Mouse (Mus musculus) liver, embryonic 14 days (tissue): Measurements from ENCODE around the gene Ccdc92b. TPM values are rescaled to one million over a fixed set of nuclear protein-coding genes. Genes with fewer than 3 reads are reported as not detected.

Experiments
- polyA plus RNA-seq: library from polyadenylated mRNA; depleted of rRNA; stranded (reverse); fragments of >200 nt; gene quantifications from 2 replicates; pipeline ENCODE4 v1.2.3, GENCODE M21; 2012; rRNA removed

The Ccdc92b gene
- 10.0 and 12.7 TPM in 2 replicates for polyA plus RNA-seq

DNA sequence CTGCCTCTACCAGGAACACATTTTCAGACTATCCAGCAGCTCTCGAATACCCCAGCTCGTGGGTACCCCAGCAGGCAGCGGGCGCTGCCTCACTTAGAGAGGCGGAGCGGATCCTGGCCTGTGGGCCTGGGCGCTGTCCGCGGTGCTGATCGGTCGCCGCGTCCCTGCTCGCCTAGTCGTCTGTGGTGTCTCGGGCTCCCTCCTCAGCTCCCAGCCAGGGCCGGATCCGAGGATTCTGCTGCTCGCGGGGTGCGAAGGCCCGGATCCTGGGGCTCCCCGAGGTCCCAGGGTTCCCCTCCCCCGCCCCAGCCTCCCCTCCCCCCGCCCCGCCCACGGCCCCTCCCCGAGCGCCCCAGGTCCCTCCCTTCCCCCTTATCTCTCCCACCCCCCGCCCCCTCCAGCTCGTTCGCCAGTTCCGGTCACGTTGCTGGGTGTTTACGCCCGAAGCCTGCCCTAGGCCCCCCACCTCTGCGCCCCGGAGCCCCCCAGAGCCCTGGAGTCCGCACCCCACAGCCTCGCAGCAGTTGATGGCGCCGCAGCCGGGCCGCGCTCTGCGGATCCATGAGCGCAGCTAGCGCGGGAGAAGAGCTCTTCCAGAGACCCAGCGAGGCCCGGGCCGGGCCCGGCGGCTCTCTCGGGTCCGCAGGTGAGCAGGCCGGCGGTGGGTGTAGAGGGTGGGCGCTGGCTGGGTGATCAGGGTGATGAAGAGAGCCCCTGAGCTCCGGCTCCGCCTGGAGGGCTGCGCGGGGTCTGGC lies at the start of gene Ccdc92b:
TSS of gene Ccdc92b (plus strand) at position 405 of the 755 bp plus-strand sequence.

DNA sequence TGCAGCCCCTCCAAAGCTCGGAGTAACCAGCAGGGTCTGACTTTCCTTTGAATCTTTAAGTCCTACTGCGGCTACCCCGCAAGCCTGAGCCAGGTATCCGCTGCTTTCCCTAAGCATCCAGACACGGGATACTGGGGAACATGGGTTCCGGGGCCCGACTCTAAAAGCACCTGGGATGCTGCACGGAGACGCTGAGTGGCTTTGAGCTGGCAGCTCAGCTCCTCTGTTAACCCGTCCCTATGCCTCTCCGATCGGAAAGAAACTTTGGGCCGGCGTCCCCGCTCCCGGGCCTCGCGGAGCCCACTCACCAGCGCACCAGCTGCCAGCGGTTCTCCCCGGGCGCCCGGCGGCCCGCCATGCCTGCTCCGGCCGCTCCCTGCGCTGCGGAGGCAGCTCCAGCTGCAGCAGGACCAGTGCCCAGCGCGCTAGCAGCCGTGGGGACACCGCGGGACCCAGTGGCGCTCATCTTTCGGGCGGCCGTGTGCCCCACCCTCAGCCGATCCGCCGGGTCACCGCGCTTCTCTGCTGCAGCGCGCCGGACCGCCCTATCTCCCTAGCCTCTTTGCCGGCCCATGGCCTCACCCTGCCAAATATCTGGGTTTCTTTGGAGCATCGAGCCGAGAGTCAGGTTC lies 8.7 kb upstream of the Ccdc92b start, which contains the start of gene Rap1gap2:
TSS of gene Rap1gap2 (minus strand) at position 371 of the 632 bp plus-strand sequence.

DNA sequence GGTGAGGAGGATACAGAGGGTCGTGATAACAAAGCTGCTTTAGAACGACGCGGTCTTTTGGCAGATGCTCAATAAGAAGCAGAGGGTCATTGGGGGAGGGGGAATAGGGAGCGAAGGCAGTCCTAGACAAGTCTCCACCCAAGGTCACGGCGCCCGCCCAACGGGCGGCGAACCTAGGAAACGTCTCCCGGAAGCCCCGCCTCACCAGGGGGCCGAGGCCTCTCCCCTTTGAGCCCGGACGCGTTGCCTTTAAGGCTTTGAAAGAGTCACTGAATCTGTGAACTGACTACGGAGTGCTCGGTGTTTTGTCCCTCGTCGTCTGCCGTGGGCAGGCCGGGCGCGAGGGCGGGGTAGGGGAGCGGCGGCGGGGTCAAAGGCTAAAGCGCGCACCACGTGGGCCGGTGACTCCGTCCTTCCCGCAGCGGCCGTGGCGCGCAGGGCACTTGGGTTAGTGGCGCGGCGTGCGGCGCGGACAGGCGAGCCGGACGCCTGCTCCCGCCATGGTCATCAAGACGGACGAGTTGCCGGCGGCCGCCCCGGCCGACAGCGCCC lies 29.8 kb downstream of the Ccdc92b start, which contains the start of gene Cluh:
TSS of gene Cluh (plus strand) at position 401 of the 552 bp plus-strand sequence.

Other genes starting within 250 kb of the Ccdc92b start
- 0.98 and 1.3 TPM in 2 replicates for gene Rap1gap2, start 8.7 kb upstream of the Ccdc92b start, polyA plus RNA-seq
- 25.4 and 30.1 TPM in 2 replicates for gene Cluh, start 29.9 kb downstream of the Ccdc92b start, polyA plus RNA-seq
- 19.0 and 21.6 TPM in 2 replicates for gene Pafah1b1, start 105.1 kb downstream of the Ccdc92b start, polyA plus RNA-seq
- gene Mettl16, start 151.2 kb downstream of the Ccdc92b start, polyA plus RNA-seq, result 9.9 and 10.3 TPM in 2 replicates
- 2.2 and 2.4 TPM in 2 replicates for gene Mnt, start 211.3 kb downstream of the Ccdc92b start, polyA plus RNA-seq